Mouse (Mus musculus) testis, adult 2 months (tissue): ENCODE measurements around the gene Hpf1.

Source experiments
- CTCF ChIP-seq: fragments of 200-500 bp; IDR thresholded peaks from 2 replicates; pipeline ENCODE4 v1.5.1; 2012; ENCODE audit warnings: low read depth, mild to moderate bottlenecking, inconsistent platforms, low read length, moderate library complexity; ENCODE audit not compliant: control insufficient read depth, insufficient read depth, insufficient replicate concordance
- POLR2A ChIP-seq: fragments of 200-500 bp; IDR thresholded peaks from 2 replicates; pipeline ENCODE4 v1.6.1; 2012; ENCODE audit warnings: low read depth, mild to moderate bottlenecking, inconsistent platforms, low read length, moderate library complexity; ENCODE audit not compliant: control insufficient read depth

DNA sequence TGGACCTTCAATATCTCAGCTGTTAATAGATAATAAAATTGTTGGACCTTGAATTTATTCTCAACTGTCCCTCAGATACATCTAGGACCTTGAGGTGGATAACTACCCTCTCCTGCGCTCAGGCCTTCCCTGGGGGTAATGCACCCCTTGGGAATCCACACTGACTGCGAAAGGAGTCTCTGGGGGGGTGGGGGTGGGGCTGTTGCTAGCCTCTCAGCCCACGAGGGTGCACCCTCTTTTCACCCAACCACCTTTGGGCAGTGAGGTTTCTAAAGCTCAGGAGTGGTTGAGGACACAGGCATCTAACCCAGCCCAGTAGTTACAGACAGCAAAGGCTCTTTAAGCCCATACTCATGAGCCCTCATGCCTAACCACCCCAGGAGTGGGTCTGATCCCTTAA, 29.5 kb upstream of the Hpf1 start:
- TF ChIP-seq CTCF, result no peak
- no peak for TF ChIP-seq POLR2A
